Mouse (Mus musculus): Measurements from ENCODE around the gene Usp49. TPM values are rescaled to one million over a fixed set of nuclear protein-coding genes. Genes with fewer than 3 reads are reported as not detected.
A peak's percentile ranks its signal among the peaks of the same experiment; 100 is the strongest.

Gene Usp49
- polyA plus RNA-seq, 1 experiment from 2014 or later = 4.1 TPM

GRCm38 (mm10) chr17:47687409-47688343 is 57.2 kb downstream of the Usp49 start:
- under 1% methylated on average over 70 of the region's 70 CpGs for WGBS
- Histone ChIP-seq H3K4me3 (replicated peaks; ENCODE audit: low read depth, low read length) (peak overlapping the region; percentile 62), H3K27me3 (ENCODE audit: insufficient read depth, low read length) (no peaks in the 10 kb centered on the region), H3K27ac (peak overlapping the region; percentile 80), H3K9ac (ENCODE audit: low read depth, low read length) (peak overlapping the region; percentile 70), H3K4me1 (replicated peaks; ENCODE audit: insufficient read depth, low read length) (peaks cover 9% of the 10 kb centered on the region; the same call in 1 of the 2 replicates), H3K36me3 (ENCODE audit: insufficient read depth, low read length) (0 out of 2 replicates have a peak, but pooled peaks cover 16% of the 10 kb centered on the region), H3K9me3 (replicated peaks; ENCODE audit: low read length) (no peaks in the 10 kb centered on the region), H3K4me2 (ENCODE audit: low read length) (peak overlapping the region; percentile 96)
- peak; percentile 98 for DNase-seq (ENCODE audit: low spot score)
- peak; percentile 88 for ATAC-seq (replicated peaks; ENCODE audit: low FRiP score, low read depth)
- no peak for TF ChIP-seq CTCF (IDR thresholded peaks at IDR 0.05; ENCODE audit: low read depth)

GRCm38 (mm10) chr17:47688344-47688607 is 57.8 kb downstream of the Usp49 start, which contains the start of gene Tomm6:
TSS of gene Tomm6 (minus strand) at chr17:47688386.
- no peak for TF ChIP-seq CTCF (IDR thresholded peaks at IDR 0.05; ENCODE audit: low read depth)
- ATAC-seq (replicated peaks; ENCODE audit: low FRiP score, low read depth) (no peak), DNase-seq (ENCODE audit: low spot score) (no peak)
- peak within 1 kb of the TSS; percentile 70 for H3K9ac ChIP-seq (ENCODE audit: low read depth, low read length)
- no peaks in the 10 kb centered on the region for H3K27me3 ChIP-seq (ENCODE audit: insufficient read depth, low read length)
- peak within 1 kb of the TSS; percentile 62 for H3K4me3 ChIP-seq (replicated peaks; ENCODE audit: low read depth, low read length)
- peaks cover 9% of the 10 kb centered on the region; the same call in 1 of the 2 replicates for H3K4me1 ChIP-seq (replicated peaks; ENCODE audit: insufficient read depth, low read length)
- H3K27ac ChIP-seq = peak within 1 kb of the TSS; percentile 80
- 0% methylated on average over 9 of the region's 9 CpGs for WGBS
- H3K4me2 ChIP-seq (ENCODE audit: low read length) = peak within 1 kb of the TSS; percentile 96
- H3K9me3 ChIP-seq (replicated peaks; ENCODE audit: low read length) = no peaks in the 10 kb centered on the region
- 0 out of 2 replicates have a peak, but pooled peaks cover 16% of the 10 kb centered on the region for H3K36me3 ChIP-seq (ENCODE audit: insufficient read depth, low read length)

GRCm38 (mm10) chr17:47688608-47689575 is 58.4 kb downstream of the Usp49 start, which contains the start of gene Frs3:
TSS of gene Frs3 (plus strand) at chr17:47689030.
- peak; percentile 23; the same call in 1 of the 2 replicates for TF ChIP-seq CTCF (IDR thresholded peaks at IDR 0.05; ENCODE audit: low read depth)

GRCm38 (mm10) chr17:47689894-47690293 is 59.4 kb downstream of the Usp49 start:
- Histone ChIP-seq H3K4me2 (ENCODE audit: low read length) (no peak overlapping the region), H3K9me3 (replicated peaks; ENCODE audit: low read length) (no peaks in the 10 kb centered on the region), H3K4me1 (replicated peaks; ENCODE audit: insufficient read depth, low read length) (peaks cover 9% of the 10 kb centered on the region; the same call in 1 of the 2 replicates), H3K27ac (no peak overlapping the region), H3K9ac (ENCODE audit: low read depth, low read length) (no peak overlapping the region), H3K4me3 (replicated peaks; ENCODE audit: low read depth, low read length) (no peak overlapping the region), H3K36me3 (ENCODE audit: insufficient read depth, low read length) (0 out of 2 replicates have a peak, but pooled peaks cover 12% of the 10 kb centered on the region), H3K27me3 (ENCODE audit: insufficient read depth, low read length) (no peaks in the 10 kb centered on the region)
- no peak for TF ChIP-seq CTCF (IDR thresholded peaks at IDR 0.05; ENCODE audit: low read depth)
- DNase-seq (ENCODE audit: low spot score) (no peak), ATAC-seq (replicated peaks; ENCODE audit: low FRiP score, low read depth) (no peak)
- WGBS = 84% methylated on average over 8 of the region's 8 CpGs

More at GRCm38 (mm10) chr17:47688608-47689575, 58.4 kb downstream of the Usp49 start, which contains the start of gene Frs3:
- Histone ChIP-seq H3K27ac (peak within 1 kb of the TSS; percentile 80), H3K9me3 (replicated peaks; ENCODE audit: low read length) (no peaks in the 10 kb centered on the region), H3K9ac (ENCODE audit: low read depth, low read length) (peak within 1 kb of the TSS; percentile 70), H3K4me2 (ENCODE audit: low read length) (peak within 1 kb of the TSS; percentile 96), H3K36me3 (ENCODE audit: insufficient read depth, low read length) (0 out of 2 replicates have a peak, but pooled peaks cover 16% of the 10 kb centered on the region), H3K4me1 (replicated peaks; ENCODE audit: insufficient read depth, low read length) (peaks cover 9% of the 10 kb centered on the region; the same call in 1 of the 2 replicates), H3K27me3 (ENCODE audit: insufficient read depth, low read length) (no peaks in the 10 kb centered on the region), H3K4me3 (replicated peaks; ENCODE audit: low read depth, low read length) (peak within 1 kb of the TSS; percentile 62)
- DNase-seq (ENCODE audit: low spot score) (peak; percentile 74), ATAC-seq (replicated peaks; ENCODE audit: low FRiP score, low read depth) (peak; percentile 35; the same call in 1 of the 2 replicates)
- 1% methylated on average over 58 of the region's 58 CpGs for WGBS

- H3K27me3 ChIP-seq (ENCODE audit: insufficient read depth, low read length) = no peaks in the 10 kb centered on the region
- H3K4me3 ChIP-seq (replicated peaks; ENCODE audit: low read depth, low read length) = no peak overlapping the region
- WGBS = 96% methylated on average over 3 of the region's 3 CpGs
- no peak for TF ChIP-seq CTCF (IDR thresholded peaks at IDR 0.05; ENCODE audit: low read depth)
- peaks cover 13% of the 10 kb centered on the region; the same call in 1 of the 2 replicates for H3K4me1 ChIP-seq (replicated peaks; ENCODE audit: insufficient read depth, low read length)
- no peak for ATAC-seq (replicated peaks; ENCODE audit: low FRiP score, low read depth)
- no peak overlapping the region for H3K9ac ChIP-seq (ENCODE audit: low read depth, low read length)
- DNase-seq (ENCODE audit: low spot score) = no peak
- H3K27ac ChIP-seq = no peak overlapping the region
- no peaks in the 10 kb centered on the region for H3K9me3 ChIP-seq (replicated peaks; ENCODE audit: low read length)
- no peaks in the 10 kb centered on the region for H3K36me3 ChIP-seq (ENCODE audit: insufficient read depth, low read length)
- H3K4me2 ChIP-seq (ENCODE audit: low read length) = no peak overlapping the region
Measured at GRCm38 (mm10) chr17:47691650-47692049, 61.2 kb downstream of the Usp49 start.

All from kidney, postnatal 0 days (tissue).